Mouse (Mus musculus): Measurements from ENCODE around the gene Gnl1. TPM values are rescaled to one million over a fixed set of nuclear protein-coding genes. Genes with fewer than 3 reads are reported as not detected.
"Not testable (repeated sequence)": the region's sequence is repeated elsewhere in the genome, so short reads cannot be mapped to it uniquely, and the experiment has no call there.

The Gnl1 gene
- polyA plus RNA-seq, 2 experiments, result 4.4 to 5.2 TPM

GRCm38 (mm10) chr17:36028879-36029619 lies 49.4 kb downstream of the Gnl1 start:
- Histone ChIP-seq H3K36me3 (replicated peaks; ENCODE audit: control insufficient read depth, insufficient read depth, low read depth) (no peaks in the 10 kb centered on the region), H3K9me3 (ENCODE audit: control insufficient read depth, low read length) (no peaks in the 10 kb centered on the region), H3K27me3 (ENCODE audit: control insufficient read depth, insufficient read depth, low read length) (no peaks in the 10 kb centered on the region), H3K9ac (replicated peaks) (no peak overlapping the region), H3K4me3 (ENCODE audit: insufficient read depth in 1 of 2, low read depth in 2 of 2, low read length in 2 of 2) (no peak overlapping the region), H3K4me2 (ENCODE audit: low read depth) (no peak overlapping the region), H3K4me1 (replicated peaks; ENCODE audit: control insufficient read depth in 2 of 2, insufficient read depth in 2 of 2, low read length in 1 of 2) (peaks cover 2 to 18% of the 10 kb centered on the region in 2 experiments), H3K27ac (no peak overlapping the region)
- no peak for TF ChIP-seq EP300 (IDR thresholded peaks at IDR 0.05; ENCODE audit: low read depth)
- no peak for TF ChIP-seq CTCF (IDR thresholded peaks at IDR 0.05; ENCODE audit: low read depth)
- ATAC-seq (ENCODE audit: insufficient read depth) (no peak), DNase-seq (ENCODE audit: low read depth in 3 of 3, low spot score in 3 of 3) (no peak)
- 71% methylated on average over 7 of the region's 7 CpGs for WGBS (ENCODE audit: insufficient replicate concordance)

GRCm38 (mm10) chr17:36030046-36030702 lies 50.5 kb downstream of the Gnl1 start:
- peak; percentile 40; the same call in 1 of the 2 replicates for ATAC-seq (ENCODE audit: insufficient read depth)
- H3K9ac ChIP-seq (replicated peaks); H3K9me3 ChIP-seq (ENCODE audit: control insufficient read depth, low read length); H3K36me3 ChIP-seq (replicated peaks; ENCODE audit: control insufficient read depth, insufficient read depth, low read depth); H3K4me3 ChIP-seq (ENCODE audit: insufficient read depth in 1 of 2, low read depth in 2 of 2, low read length in 2 of 2); H3K4me2 ChIP-seq (ENCODE audit: low read depth); H3K27ac ChIP-seq; H3K27me3 ChIP-seq (ENCODE audit: control insufficient read depth, insufficient read depth, low read length): not testable (repeated sequence)
- TF ChIP-seq EP300 (IDR thresholded peaks at IDR 0.05; ENCODE audit: low read depth), result peak; percentile 18; the same call in 1 of the 2 replicates
- 52% methylated on average over 2 of the region's 4 CpGs for WGBS (ENCODE audit: insufficient replicate concordance)
- DNase-seq (ENCODE audit: low read depth in 3 of 3, low spot score in 3 of 3), result peak; percentile 54 to 62 (median 57)
- peaks cover 0 to 16% of the 10 kb centered on the region in 2 experiments; a peak in 3 of 4 replicates for H3K4me1 ChIP-seq (replicated peaks; ENCODE audit: control insufficient read depth in 2 of 2, insufficient read depth in 2 of 2, low read length in 1 of 2)

DNA sequence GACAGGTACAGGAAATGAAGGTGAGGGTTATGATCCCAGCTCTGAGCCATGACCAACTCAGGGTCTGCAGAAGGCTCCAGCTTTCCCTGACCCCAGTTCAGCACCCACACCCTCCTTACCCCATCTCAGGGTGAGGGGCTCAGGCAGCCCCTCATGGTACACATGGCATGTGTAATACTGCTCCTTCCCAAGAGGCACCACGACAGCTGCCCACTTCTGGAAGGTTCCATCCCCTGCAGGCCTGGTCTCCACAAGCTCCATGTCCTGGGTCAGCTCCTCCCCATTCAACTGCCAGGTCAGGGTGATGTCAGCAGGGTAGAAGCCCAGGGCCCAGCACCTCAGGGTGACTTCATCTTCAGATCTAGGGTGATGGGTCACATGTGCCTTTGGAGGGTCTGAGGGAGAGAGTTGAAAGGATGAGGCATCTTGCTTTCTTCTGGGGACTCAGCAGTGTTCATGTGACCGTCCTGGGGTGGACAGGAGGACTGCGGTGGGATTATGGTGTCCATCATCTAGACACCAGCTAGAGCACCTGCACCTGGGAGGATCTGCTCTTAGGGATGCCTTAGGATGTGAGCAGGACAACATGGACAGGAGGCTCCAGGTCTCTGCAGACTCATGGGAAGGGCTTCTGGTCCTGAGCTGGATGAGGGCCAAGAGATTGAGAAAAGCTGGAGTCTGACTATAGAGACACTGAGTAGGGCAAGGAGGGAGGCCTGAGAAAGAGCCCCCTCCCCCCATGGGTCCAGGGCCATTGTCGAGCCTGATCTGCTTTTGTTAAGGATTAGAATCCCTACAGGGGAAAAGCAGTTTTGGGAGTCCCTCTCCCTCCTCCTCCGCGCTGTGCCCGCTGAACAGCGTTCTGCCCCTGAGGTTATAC lies 51.3 kb downstream of the Gnl1 start:
- H3K4me1 ChIP-seq (replicated peaks; ENCODE audit: control insufficient read depth in 2 of 2, insufficient read depth in 2 of 2, low read length in 1 of 2), result peaks cover 0 to 16% of the 10 kb centered on the region in 2 experiments; a peak in 3 of 4 replicates
- peak overlapping the region; percentile 83 for H3K4me2 ChIP-seq (ENCODE audit: low read depth)
- not testable (repeated sequence) for DNase-seq (ENCODE audit: low read depth in 3 of 3, low spot score in 3 of 3); ATAC-seq (ENCODE audit: insufficient read depth); H3K9me3 ChIP-seq (ENCODE audit: control insufficient read depth, low read length); H3K27ac ChIP-seq; H3K36me3 ChIP-seq (replicated peaks; ENCODE audit: control insufficient read depth, insufficient read depth, low read depth); H3K27me3 ChIP-seq (ENCODE audit: control insufficient read depth, insufficient read depth, low read length)
- H3K9ac ChIP-seq (replicated peaks), result 0 out of 2 replicates have a peak overlapping the region, but pooled peaks have one; percentile 2
- H3K4me3 ChIP-seq (ENCODE audit: insufficient read depth in 1 of 2, low read depth in 2 of 2, low read length in 2 of 2), result peak overlapping the region; percentile 70 to 74; a peak in 3 of 4 replicates
- 59% methylated on average over 8 of the region's 8 CpGs for WGBS (ENCODE audit: insufficient replicate concordance)

DNA sequence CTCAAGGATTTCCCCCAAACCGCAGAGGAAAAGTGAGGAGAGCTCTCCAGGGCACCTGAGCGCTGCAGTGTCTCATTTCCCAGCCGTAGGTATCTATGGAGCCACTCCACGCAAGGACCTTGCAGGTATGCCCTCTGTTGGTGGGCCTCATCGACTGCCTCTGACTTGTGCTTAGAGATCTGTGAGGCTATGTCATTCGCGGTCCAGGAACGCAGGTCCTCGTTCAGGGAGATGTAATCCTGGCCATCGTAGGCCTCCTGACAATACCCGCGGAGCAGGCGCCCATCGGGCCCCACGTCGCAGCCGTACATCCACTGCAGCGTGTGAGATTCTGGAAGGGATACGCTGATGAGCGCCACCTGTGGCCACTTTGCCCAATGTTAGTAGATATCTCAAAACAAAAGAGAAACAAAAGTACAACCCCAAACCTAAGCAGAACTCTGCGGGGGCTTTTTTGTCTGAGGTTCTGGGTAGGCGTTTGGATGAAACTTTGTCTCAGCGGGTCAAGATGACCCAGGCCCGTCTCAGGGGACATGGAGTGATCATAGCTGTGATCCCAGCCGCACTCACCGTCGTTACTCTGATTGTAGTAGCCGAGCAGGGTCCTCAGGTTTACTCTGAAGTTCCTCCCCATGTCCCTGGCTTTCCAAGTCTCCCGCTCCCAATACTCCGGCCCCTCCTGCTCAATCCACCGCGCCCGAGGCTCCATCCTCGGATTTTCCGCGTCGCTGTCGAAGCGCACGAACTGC lies 52.1 kb downstream of the Gnl1 start:
- Histone ChIP-seq H3K4me3 (ENCODE audit: insufficient read depth in 1 of 2, low read depth in 2 of 2, low read length in 2 of 2) (peak overlapping the region; percentile 70 to 74), H3K4me1 (replicated peaks; ENCODE audit: control insufficient read depth in 2 of 2, insufficient read depth in 2 of 2, low read length in 1 of 2) (peaks cover 0 to 16% of the 10 kb centered on the region in 2 experiments; a peak in 3 of 4 replicates), H3K9ac (replicated peaks) (peak overlapping the region; percentile 79), H3K4me2 (ENCODE audit: low read depth) (peak overlapping the region; percentile 83), H3K27ac (peak overlapping the region; percentile 35; the same call in 1 of the 2 replicates)
- ATAC-seq (ENCODE audit: insufficient read depth), result peak; percentile 55; the same call in 1 of the 2 replicates
- 3% methylated on average over 40 of the region's 40 CpGs for WGBS (ENCODE audit: insufficient replicate concordance)
- TF ChIP-seq CTCF (IDR thresholded peaks at IDR 0.05; ENCODE audit: low read depth), result peak; percentile 74
- not testable (repeated sequence) for H3K27me3 ChIP-seq (ENCODE audit: control insufficient read depth, insufficient read depth, low read length); H3K9me3 ChIP-seq (ENCODE audit: control insufficient read depth, low read length); H3K36me3 ChIP-seq (replicated peaks; ENCODE audit: control insufficient read depth, insufficient read depth, low read depth); DNase-seq (ENCODE audit: low read depth in 3 of 3, low spot score in 3 of 3)

- Histone ChIP-seq H3K4me3 (ENCODE audit: insufficient read depth in 1 of 2, low read depth in 2 of 2, low read length in 2 of 2) (peak within 1 kb of the TSS; percentile 70 to 74), H3K9ac (replicated peaks) (peak within 1 kb of the TSS; percentile 79), H3K4me1 (replicated peaks; ENCODE audit: control insufficient read depth in 2 of 2, insufficient read depth in 2 of 2, low read length in 1 of 2) (peaks cover 0 to 16% of the 10 kb centered on the region in 2 experiments; a peak in 3 of 4 replicates), H3K27ac (peak within 1 kb of the TSS; percentile 35; the same call in 1 of the 2 replicates), H3K4me2 (ENCODE audit: low read depth) (peak within 1 kb of the TSS; percentile 83)
- not testable (repeated sequence) for H3K27me3 ChIP-seq (ENCODE audit: control insufficient read depth, insufficient read depth, low read length); H3K9me3 ChIP-seq (ENCODE audit: control insufficient read depth, low read length); H3K36me3 ChIP-seq (replicated peaks; ENCODE audit: control insufficient read depth, insufficient read depth, low read depth)
- WGBS (ENCODE audit: insufficient replicate concordance), result under 1% methylated on average over 25 of the region's 25 CpGs
- ATAC-seq (ENCODE audit: insufficient read depth) (peak; percentile 36), DNase-seq (ENCODE audit: low read depth in 3 of 3, low spot score in 3 of 3) (peak in 1 of 3 experiments; percentile 54)
Measured at GRCm38 (mm10) chr17:36032351-36032875, 52.8 kb downstream of the Gnl1 start, which contains the start of gene H2-T23. Gene H2-T23 (minus strand): TSS chr17:36032855.

- peak; percentile 27; the same call in 1 of the 2 replicates for ATAC-seq (ENCODE audit: insufficient read depth)
Measured at GRCm38 (mm10) chr17:36034524-36034923, 54.9 kb downstream of the Gnl1 start.

More at GRCm38 (mm10) chr17:36034524-36034923, 54.9 kb downstream of the Gnl1 start:
- not testable (repeated sequence) for H3K4me3 ChIP-seq (ENCODE audit: insufficient read depth in 1 of 2, low read depth in 2 of 2, low read length in 2 of 2); H3K36me3 ChIP-seq (replicated peaks; ENCODE audit: control insufficient read depth, insufficient read depth, low read depth); H3K27ac ChIP-seq; H3K27me3 ChIP-seq (ENCODE audit: control insufficient read depth, insufficient read depth, low read length); H3K4me2 ChIP-seq (ENCODE audit: low read depth); DNase-seq (ENCODE audit: low read depth in 3 of 3, low spot score in 3 of 3); H3K9ac ChIP-seq (replicated peaks); H3K9me3 ChIP-seq (ENCODE audit: control insufficient read depth, low read length)
- H3K4me1 ChIP-seq (replicated peaks; ENCODE audit: control insufficient read depth in 2 of 2, insufficient read depth in 2 of 2, low read length in 1 of 2), result peaks cover 0 to 14% of the 10 kb centered on the region in 2 experiments; a peak in 3 of 4 replicates
- WGBS (ENCODE audit: insufficient replicate concordance), result 62% methylated on average over 3 of the region's 3 CpGs
